Mouse (Mus musculus) heart, postnatal 10 days (tissue): ENCODE measurements around the gene Wdhd1. TPM values are rescaled to one million over a fixed set of nuclear protein-coding genes. Genes with fewer than 3 reads are reported as not detected.

Experiments used
- total RNA-seq, 2 experiments: library from RNA; stranded (reverse); gene quantifications; 2 replicates each; pipeline ENCODE4 v1.2.3; 2021

Wdhd1 gene
- total RNA-seq, 2 experiments from 2014 or later, result 3.9 to 5.3 TPM

Other genes with a start within 250 kb of the Wdhd1 start
- gene Gch1, start 87.4 kb downstream of the Wdhd1 start, total RNA-seq, result 1 to 10 TPM; 7.2 to 7.8 TPM
- 10 to 100 TPM; 16.5 to 18.6 TPM for gene Socs4, start 74 bp upstream of the Wdhd1 start, total RNA-seq
- gene Mapk1ip1l, start 21.4 kb upstream of the Wdhd1 start, total RNA-seq, result 10 to 100 TPM; 48.2 to 53.8 TPM
- gene Lgals3, start 90.9 kb upstream of the Wdhd1 start, total RNA-seq, result 1 to 10 TPM; 3.1 to 4.6 TPM
- 10 to 100 TPM in 1 of 2 experiments, 1 to 10 TPM in 1; 8.3 to 10.7 TPM for gene Dlgap5, start 141.6 kb upstream of the Wdhd1 start, total RNA-seq
- 10 to 100 TPM; 18.6 to 20.7 TPM for gene Fbxo34, start 173.6 kb upstream of the Wdhd1 start, total RNA-seq